Comparison of ENCODE assay signal across 28 mouse cellular contexts in the genomic region with DNA sequence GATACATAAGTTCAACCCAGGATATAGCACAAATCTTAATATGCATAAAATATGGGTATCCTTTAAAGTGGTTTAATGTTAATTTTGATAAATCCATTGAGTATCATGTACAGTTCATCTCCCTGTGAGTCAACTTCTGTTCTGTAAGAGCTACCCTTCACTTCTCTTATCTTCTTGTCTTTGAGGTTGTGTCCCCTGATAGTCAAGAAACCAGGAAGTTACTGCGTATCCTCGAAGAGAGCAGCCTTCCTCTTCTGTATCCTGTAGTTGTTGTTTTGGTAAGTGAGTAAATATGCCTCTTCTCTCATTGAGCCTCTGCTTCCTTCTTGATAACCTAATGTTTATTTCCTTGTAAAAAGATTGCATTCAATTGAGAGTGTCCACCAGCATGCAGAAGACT.
DNase-seq lines count a peak whose midpoint lies in the region; ATAC-seq and TF ChIP-seq lines count a peak whose summit lies in the region.
"Had no signal": no experiment of that assay in that cellular context is flagged by ENCODE, and none has a peak within 500 bp of the region (broad histone marks: within the 10 kb centered on the region; RNA-seq: fewer than 3 reads in every experiment).

No protein-coding gene starts in this region.

- no peak overlapping the region for H3K9ac ChIP-seq in liver, postnatal 0 days (replicated peaks)
- H3K9ac ChIP-seq in intestine, embryonic 16.5 days (ENCODE audit: low read depth, low read length): no peak overlapping the region
- H3K9ac ChIP-seq in kidney, embryonic 16.5 days (replicated peaks; ENCODE audit: low read length): no peak overlapping the region
- H3K9ac ChIP-seq: embryonic facial prominence, embryonic 13.5 days; forebrain, embryonic 12.5 days; forebrain, embryonic 15.5 days; heart, embryonic 13.5 days; hindbrain, embryonic 12.5 days; hindbrain, embryonic 15.5 days had no signal

- H3K9me3 ChIP-seq in liver, postnatal 0 days (ENCODE audit: low read length): no peaks in the 10 kb centered on the region
- H3K9me3 ChIP-seq in intestine, embryonic 16.5 days (ENCODE audit: control insufficient read depth, low read length): no peaks in the 10 kb centered on the region
- no peaks in the 10 kb centered on the region for H3K9me3 ChIP-seq in kidney, embryonic 16.5 days (ENCODE audit: low read length)
- H3K9me3 ChIP-seq: embryonic facial prominence, embryonic 10.5 days; embryonic facial prominence, embryonic 13.5 days; forebrain, embryonic 12.5 days; forebrain, embryonic 15.5 days; heart, embryonic 10.5 days; heart, embryonic 13.5 days; hindbrain, embryonic 12.5 days; hindbrain, embryonic 15.5 days had no signal

- no peak for ATAC-seq in liver, postnatal 0 days
- ATAC-seq in common myeloid progenitor, adult 5-6 weeks (replicated peaks; ENCODE audit: low read depth, poor library complexity, severe bottlenecking): 0 out of 2 replicates have a peak, but pooled peaks have one; percentile 39
- ATAC-seq in intestine, embryonic 16.5 days: no peak
- no peak for ATAC-seq in kidney, embryonic 16.5 days (ENCODE audit: low FRiP score, low TSS enrichment)
- ATAC-seq: forebrain, embryonic 15.5 days; Patski had no signal

- no peaks in the 10 kb centered on the region for H3K4me1 ChIP-seq in liver, postnatal 0 days (ENCODE audit: insufficient read depth)
- H3K4me1 ChIP-seq in intestine, embryonic 16.5 days (ENCODE audit: control insufficient read depth, insufficient read depth, low read length): no peaks in the 10 kb centered on the region
- H3K4me1 ChIP-seq in kidney, embryonic 16.5 days (ENCODE audit: insufficient read depth, low read length): no peaks in the 10 kb centered on the region
- H3K4me1 ChIP-seq: embryonic facial prominence, embryonic 10.5 days; embryonic facial prominence, embryonic 13.5 days; forebrain, embryonic 12.5 days; forebrain, embryonic 15.5 days; hindbrain, embryonic 12.5 days; hindbrain, embryonic 15.5 days had no signal

- TF ChIP-seq EP300 in liver, postnatal 0 days (IDR thresholded peaks at IDR 0.05; ENCODE audit: low read depth): peak; percentile 28; the same call in 1 of the 2 replicates

- H3K4me3 ChIP-seq in liver, postnatal 0 days (ENCODE audit: low read depth, low read length): no peak overlapping the region
- no peak overlapping the region for H3K4me3 ChIP-seq in intestine, embryonic 16.5 days (ENCODE audit: low read length)
- no peak overlapping the region for H3K4me3 ChIP-seq in kidney, embryonic 16.5 days (ENCODE audit: low read length)
- H3K4me3 ChIP-seq: embryonic facial prominence, embryonic 10.5 days; embryonic facial prominence, embryonic 13.5 days; erythroblast, embryonic 14.5 days; forebrain, embryonic 12.5 days; forebrain, embryonic 15.5 days; heart, adult 2 months; heart, embryonic 10.5 days; heart, embryonic 13.5 days; hindbrain, embryonic 12.5 days; hindbrain, embryonic 15.5 days had no signal

- WGBS in liver, postnatal 0 days (ENCODE audit: insufficient replicate concordance): 55% methylated on average over 2 of the region's 2 CpGs
- WGBS in intestine, embryonic 16.5 days: 83% methylated on average over 2 of the region's 2 CpGs
- 85% methylated on average over 2 of the region's 2 CpGs for WGBS in kidney, embryonic 16.5 days

- H3K36me3 ChIP-seq in liver, postnatal 0 days (replicated peaks; ENCODE audit: insufficient read depth, low read length): no peaks in the 10 kb centered on the region
- no peaks in the 10 kb centered on the region for H3K36me3 ChIP-seq in intestine, embryonic 16.5 days (ENCODE audit: control insufficient read depth, insufficient read depth, low read length)
- H3K36me3 ChIP-seq in kidney, embryonic 16.5 days (ENCODE audit: insufficient read depth, low read length): no peaks in the 10 kb centered on the region
- H3K36me3 ChIP-seq: embryonic facial prominence, embryonic 10.5 days; embryonic facial prominence, embryonic 13.5 days; forebrain, embryonic 12.5 days; forebrain, embryonic 15.5 days; heart, embryonic 10.5 days; heart, embryonic 13.5 days; hindbrain, embryonic 12.5 days; hindbrain, embryonic 15.5 days had no signal

- no peak for DNase-seq in liver, postnatal 0 days
- no peak for DNase-seq in liver
- peak; percentile 1 for DNase-seq in lung, postnatal 36 days
- DNase-seq in lung, adult 18-20 months: no peak
- DNase-seq: adrenal gland, postnatal 10 days; adrenal gland, postnatal 36 days; B cell, adult 2 months; cerebellum, adult 18-20 months; cerebellum, adult 9-10 months; cerebellum, postnatal 14 days; embryo, embryonic 11 days; gastrocnemius, postnatal 10 days; gastrocnemius, postnatal 36 days; heart, adult 2 months had no signal

- no peak overlapping the region for H3K27ac ChIP-seq in liver, postnatal 0 days (ENCODE audit: low read depth)
- H3K27ac ChIP-seq in intestine, embryonic 16.5 days (ENCODE audit: low read length): no peak overlapping the region
- no peak overlapping the region for H3K27ac ChIP-seq in kidney, embryonic 16.5 days (ENCODE audit: low read length)
- H3K27ac ChIP-seq: embryonic facial prominence, embryonic 10.5 days; embryonic facial prominence, embryonic 13.5 days; forebrain, embryonic 12.5 days; forebrain, embryonic 15.5 days; heart, adult 2 months; heart, embryonic 10.5 days; heart, embryonic 13.5 days; hindbrain, embryonic 12.5 days; hindbrain, embryonic 15.5 days had no signal

- H3K4me2 ChIP-seq in liver, postnatal 0 days (ENCODE audit: low read depth, low read length): no peak overlapping the region
- no peak overlapping the region for H3K4me2 ChIP-seq in intestine, embryonic 16.5 days (ENCODE audit: low read depth, low read length)
- no peak overlapping the region for H3K4me2 ChIP-seq in kidney, embryonic 16.5 days (replicated peaks; ENCODE audit: low read depth, low read length)
- H3K4me2 ChIP-seq: embryonic facial prominence, embryonic 13.5 days; forebrain, embryonic 12.5 days; forebrain, embryonic 15.5 days; heart, embryonic 13.5 days; hindbrain, embryonic 12.5 days; hindbrain, embryonic 15.5 days had no signal

- H3K27me3 ChIP-seq in liver, postnatal 0 days (ENCODE audit: insufficient read depth, low read length): no peaks in the 10 kb centered on the region
- no peaks in the 10 kb centered on the region for H3K27me3 ChIP-seq in intestine, embryonic 16.5 days (replicated peaks; ENCODE audit: control insufficient read depth, insufficient read depth, low read length)
- no peaks in the 10 kb centered on the region for H3K27me3 ChIP-seq in kidney, embryonic 16.5 days (ENCODE audit: insufficient read depth, low read length)
- H3K27me3 ChIP-seq: CH12.LX; embryonic facial prominence, embryonic 13.5 days; forebrain, embryonic 12.5 days; forebrain, embryonic 15.5 days; heart, embryonic 13.5 days; hindbrain, embryonic 12.5 days; hindbrain, embryonic 15.5 days; Patski had no signal

- TF ChIP-seq CTCF in liver, postnatal 0 days (IDR thresholded peaks at IDR 0.05; ENCODE audit: low read depth): no peak
